Mouse (Mus musculus): ENCODE results near the gene Rgr.
"Not testable (repeated sequence)": the region's sequence is repeated elsewhere in the genome, so short reads cannot be mapped to it uniquely, and the experiment has no call there.

Rgr gene

DNA sequence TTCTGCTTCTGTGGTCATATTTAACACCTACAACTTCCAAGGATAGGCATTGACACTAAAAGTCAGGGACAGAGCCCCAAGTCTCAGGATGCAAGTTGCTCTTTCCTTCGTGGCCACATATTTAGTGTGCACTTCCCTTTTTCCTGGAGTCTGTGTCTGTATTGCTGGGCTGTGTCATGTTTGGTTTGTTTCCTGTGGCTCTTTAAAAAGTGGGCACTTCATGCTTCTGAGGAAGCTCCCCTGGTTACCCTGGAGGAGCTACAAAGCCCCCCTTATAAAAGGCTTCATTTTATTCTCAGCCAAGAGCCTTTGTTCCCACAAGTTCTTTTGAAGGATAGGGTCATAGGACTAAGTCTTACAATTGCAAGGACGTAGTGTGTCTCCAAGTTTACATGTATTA is 45.9 kb downstream of the Rgr start:
- DNase-seq (ENCODE audit: low spot score in 2 of 2) = no peak

DNA sequence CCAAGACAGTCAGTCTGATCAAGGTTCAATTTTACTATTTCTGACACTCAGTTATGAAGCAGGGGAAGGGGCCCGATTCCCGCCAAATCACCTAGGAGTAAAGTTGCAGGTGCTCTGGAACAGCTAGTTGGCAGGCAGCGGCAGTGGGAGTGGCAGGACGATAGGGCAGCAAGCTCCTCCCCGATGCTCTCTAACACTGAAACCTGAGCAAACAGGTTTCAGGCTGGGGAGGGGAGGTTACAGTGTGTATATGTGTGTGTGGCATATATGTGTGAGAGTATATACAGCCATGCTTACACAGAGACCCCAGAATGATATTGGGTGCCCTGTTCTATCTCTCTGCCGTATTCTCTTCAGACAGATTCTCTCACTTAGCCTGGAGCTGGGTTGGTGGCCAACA is 48.0 kb downstream of the Rgr start:
- DNase-seq (ENCODE audit: low spot score in 2 of 2) = not testable (repeated sequence)

DNA sequence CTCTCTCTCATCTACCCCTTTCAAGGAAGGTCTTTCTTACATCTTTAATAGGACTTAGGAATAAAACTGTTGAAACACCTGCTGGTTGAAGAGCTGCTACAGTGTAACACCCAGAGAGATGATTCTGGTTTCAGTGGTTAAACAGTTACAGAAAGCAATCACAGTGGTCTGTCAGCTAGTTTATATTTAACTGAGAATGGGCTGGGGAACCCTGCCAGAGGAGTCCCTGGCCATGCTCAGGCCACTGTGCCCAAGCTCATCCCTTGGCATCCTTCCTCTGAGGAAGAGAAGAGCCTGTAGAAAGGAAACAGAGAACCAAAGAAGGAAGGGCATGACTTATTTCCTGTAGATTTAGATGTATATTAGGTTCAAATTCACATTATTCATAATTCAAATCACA is 59.0 kb downstream of the Rgr start:
- no peak for DNase-seq (ENCODE audit: low spot score in 2 of 2)

DNA sequence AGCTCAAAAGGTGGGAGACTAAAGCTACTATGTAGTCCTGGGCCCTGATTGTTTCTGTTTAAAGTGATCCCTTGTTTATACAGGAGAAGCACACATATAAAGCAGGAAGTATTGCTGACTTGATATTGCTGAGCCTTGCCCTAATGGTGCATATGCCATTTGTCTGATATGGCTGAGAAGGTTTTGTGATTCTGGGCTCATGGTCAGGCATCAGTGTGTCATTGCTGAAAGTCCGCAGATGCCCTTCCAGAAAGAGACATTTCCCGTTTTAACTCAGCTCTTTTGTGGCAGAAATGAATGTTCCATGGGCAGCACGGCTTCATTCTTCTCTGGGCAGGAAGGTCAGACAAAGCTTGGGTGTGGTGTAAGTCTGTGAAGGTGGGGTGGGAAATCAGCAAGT is 63.1 kb downstream of the Rgr start:
- no peak for DNase-seq (ENCODE audit: low spot score in 2 of 2)

Measured in left cerebral cortex, adult 9 months (tissue).